Mouse (Mus musculus): ENCODE measurements at regions not wholly inside any gene's neighbourhood (a gene's known extent, or its start where the extent isn't known, plus 50 kb on each side); places are given as distances from the start of the nearest gene placed in this dataset.

- Histone ChIP-seq H3K4me2 (replicated peaks) (no peak overlapping the region), H3K9ac (no peak overlapping the region), H3K36me3 (no peaks in the 10 kb centered on the region), H3K4me3 (replicated peaks) (no peak overlapping the region), H3K9me3 (replicated peaks) (no peaks in the 10 kb centered on the region), H3K27ac (replicated peaks) (no peak overlapping the region), H3K27me3 (no peaks in the 10 kb centered on the region), H3K4me1 (no peaks in the 10 kb centered on the region)
- ATAC-seq (ENCODE audit: insufficient number of reproducible peaks, low FRiP score, low TSS enrichment, low read depth) = no peak
- WGBS = 82% methylated on average over 2 of the region's 2 CpGs
These were observed 84.9 kb downstream of the Tmem17 start for GRCm38 (mm10) chr11:22596805-22597149.

- no peak for ATAC-seq (ENCODE audit: insufficient number of reproducible peaks, low FRiP score, low TSS enrichment, low read depth)
- no peaks in the 10 kb centered on the region for H3K36me3 ChIP-seq
- no peak overlapping the region for H3K4me2 ChIP-seq (replicated peaks)
- no peaks in the 10 kb centered on the region for H3K27me3 ChIP-seq
- no peaks in the 10 kb centered on the region for H3K9me3 ChIP-seq (replicated peaks)
- 51% methylated on average over 7 of the region's 7 CpGs for WGBS
- H3K4me1 ChIP-seq = peaks cover 7% of the 10 kb centered on the region; the same call in 1 of the 2 replicates
- no peak overlapping the region for H3K4me3 ChIP-seq (replicated peaks)
- H3K9ac ChIP-seq = no peak overlapping the region
- H3K27ac ChIP-seq (replicated peaks) = no peak overlapping the region
These were observed 88.5 kb downstream of the Tmem17 start for GRCm38 (mm10) chr11:22600370-22600769.

DNA sequence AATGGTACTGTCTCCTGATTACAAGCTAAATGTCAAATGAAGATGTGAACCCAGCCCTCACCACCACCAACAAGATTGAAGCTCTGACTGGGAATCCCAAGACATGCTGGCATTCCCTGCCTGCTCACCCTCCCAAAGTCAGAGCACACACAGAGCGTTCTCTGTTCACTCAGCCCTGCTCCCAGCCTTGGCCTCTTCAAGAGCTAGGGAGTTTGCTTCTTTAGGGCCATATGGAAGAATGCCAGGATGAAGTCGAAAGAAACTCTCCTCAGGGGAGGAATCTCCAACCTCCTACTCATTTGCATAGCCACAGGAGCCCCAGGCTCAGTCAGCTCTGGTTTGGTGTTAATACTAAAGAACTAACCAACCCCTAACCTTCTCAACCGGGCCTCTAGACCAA is 90.1 kb downstream of the Tmem17 start:
- Histone ChIP-seq H3K9me3 (replicated peaks) (no peaks in the 10 kb centered on the region), H3K9ac (no peak overlapping the region), H3K4me3 (replicated peaks) (no peak overlapping the region), H3K4me2 (replicated peaks) (no peak overlapping the region), H3K27me3 (no peaks in the 10 kb centered on the region), H3K27ac (replicated peaks) (no peak overlapping the region; the same call in 1 of the 2 replicates), H3K36me3 (no peaks in the 10 kb centered on the region), H3K4me1 (peaks cover 7% of the 10 kb centered on the region; the same call in 1 of the 2 replicates)
- no peak; the same call in 1 of the 2 replicates for ATAC-seq (ENCODE audit: insufficient number of reproducible peaks, low FRiP score, low TSS enrichment, low read depth)
- WGBS = 14% methylated on average over 3 of the region's 3 CpGs

DNA sequence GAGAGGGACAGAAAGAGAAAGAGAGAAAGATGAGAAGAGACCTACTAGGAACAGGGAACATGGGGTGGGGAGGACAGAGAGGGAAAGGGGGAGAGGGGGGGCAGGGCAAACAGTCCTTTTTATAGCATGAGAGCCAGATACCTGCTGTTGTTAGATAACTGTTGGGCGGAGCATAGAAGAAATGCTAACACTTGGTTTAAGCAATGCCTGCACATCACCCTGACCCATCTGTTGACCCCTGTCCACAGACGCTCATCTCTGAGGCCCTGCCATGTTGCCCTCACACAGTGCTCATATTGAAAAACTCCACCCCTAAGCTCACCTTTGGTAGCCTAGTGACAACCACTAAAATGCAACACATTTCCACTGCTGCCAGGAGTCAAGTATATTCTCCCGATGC is 90.7 kb downstream of the Tmem17 start:
- no peak overlapping the region for H3K9ac ChIP-seq
- 77% methylated on average over 3 of the region's 3 CpGs for WGBS

DNA sequence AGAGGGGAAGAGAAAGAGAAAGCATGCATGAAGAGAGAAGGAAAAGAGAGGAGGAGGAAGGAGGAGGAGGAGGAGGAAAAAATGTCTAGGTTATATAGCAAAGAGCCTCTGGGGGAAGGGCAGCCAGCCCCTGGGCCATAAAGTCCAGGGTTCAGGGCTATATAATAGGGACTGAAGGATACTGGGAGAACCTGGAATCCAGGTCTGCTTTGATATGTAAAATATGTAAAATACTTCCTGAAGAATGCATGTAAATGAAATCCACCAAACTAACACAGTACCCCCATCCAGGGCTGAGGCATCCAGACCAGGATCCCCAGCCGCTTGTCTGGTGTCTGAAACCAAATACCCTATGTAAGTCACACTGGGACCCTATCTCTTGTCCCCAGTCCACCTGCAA is 91.5 kb downstream of the Tmem17 start:
- no peak for ATAC-seq (ENCODE audit: insufficient number of reproducible peaks, low FRiP score, low TSS enrichment, low read depth)

More for the DNA sequence above, 90.7 kb downstream of the Tmem17 start:
- H3K27me3 ChIP-seq = no peaks in the 10 kb centered on the region
- ATAC-seq (ENCODE audit: insufficient number of reproducible peaks, low FRiP score, low TSS enrichment, low read depth) = no peak
- no peaks in the 10 kb centered on the region for H3K36me3 ChIP-seq
- no peak overlapping the region for H3K4me2 ChIP-seq (replicated peaks)
- peaks cover 7% of the 10 kb centered on the region; the same call in 1 of the 2 replicates for H3K4me1 ChIP-seq
- H3K4me3 ChIP-seq (replicated peaks) = no peak overlapping the region
- no peak overlapping the region for H3K27ac ChIP-seq (replicated peaks)
- no peaks in the 10 kb centered on the region for H3K9me3 ChIP-seq (replicated peaks)

GRCm38 (mm10) chr11:22606380-22606779 is 94.5 kb downstream of the Tmem17 start:
- WGBS = 44% methylated on average over 4 of the region's 4 CpGs

More for the DNA sequence above, 91.5 kb downstream of the Tmem17 start:
- Histone ChIP-seq H3K4me1 (peaks cover 7% of the 10 kb centered on the region; the same call in 1 of the 2 replicates), H3K9me3 (replicated peaks) (no peaks in the 10 kb centered on the region), H3K27ac (replicated peaks) (no peak overlapping the region), H3K4me3 (replicated peaks) (no peak overlapping the region), H3K27me3 (no peaks in the 10 kb centered on the region), H3K4me2 (replicated peaks) (no peak overlapping the region), H3K36me3 (no peaks in the 10 kb centered on the region), H3K9ac (no peak overlapping the region)
- 81% methylated on average over 1 of the region's 1 CpGs for WGBS

DNA sequence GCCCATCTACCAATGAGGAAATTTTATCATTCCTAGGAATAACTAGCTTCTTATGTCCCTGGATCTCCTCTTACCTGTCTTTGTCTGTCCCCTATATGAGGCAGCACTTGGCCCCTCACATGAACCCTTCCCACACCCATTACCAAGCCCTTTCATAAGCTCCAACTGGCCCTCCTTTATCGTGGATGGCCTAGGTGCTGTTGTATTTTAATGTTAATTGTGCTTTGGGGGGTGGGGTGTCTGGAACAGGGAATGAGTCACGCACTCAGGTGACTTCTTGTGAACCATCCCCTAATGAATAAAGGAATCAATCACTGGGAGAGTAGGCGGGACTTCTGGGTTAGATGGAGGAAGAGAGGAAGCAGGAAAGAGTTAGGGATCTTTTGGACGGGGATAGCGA is 95.8 kb downstream of the Tmem17 start:
- no peak for ATAC-seq (ENCODE audit: insufficient number of reproducible peaks, low FRiP score, low TSS enrichment, low read depth)
- H3K27me3 ChIP-seq = no peaks in the 10 kb centered on the region
- H3K4me3 ChIP-seq (replicated peaks) = no peak overlapping the region
- no peak overlapping the region for H3K27ac ChIP-seq (replicated peaks)
- peaks cover 16% of the 10 kb centered on the region for H3K4me1 ChIP-seq
- H3K9me3 ChIP-seq (replicated peaks) = no peaks in the 10 kb centered on the region
- no peak overlapping the region for H3K9ac ChIP-seq
- H3K4me2 ChIP-seq (replicated peaks) = no peak overlapping the region
- H3K36me3 ChIP-seq = no peaks in the 10 kb centered on the region
- WGBS = 83% methylated on average over 5 of the region's 5 CpGs

More at GRCm38 (mm10) chr11:22606380-22606779, 94.5 kb downstream of the Tmem17 start:
- no peak for ATAC-seq (ENCODE audit: insufficient number of reproducible peaks, low FRiP score, low TSS enrichment, low read depth)
- H3K4me3 ChIP-seq (replicated peaks) = no peak overlapping the region
- no peaks in the 10 kb centered on the region for H3K27me3 ChIP-seq
- no peaks in the 10 kb centered on the region for H3K36me3 ChIP-seq
- H3K4me1 ChIP-seq = peaks cover 19% of the 10 kb centered on the region
- no peak overlapping the region for H3K27ac ChIP-seq (replicated peaks)
- no peak overlapping the region for H3K9ac ChIP-seq
- H3K9me3 ChIP-seq (replicated peaks) = no peaks in the 10 kb centered on the region
- no peak overlapping the region for H3K4me2 ChIP-seq (replicated peaks)

- no peaks in the 10 kb centered on the region for H3K36me3 ChIP-seq
- no peak for ATAC-seq (ENCODE audit: insufficient number of reproducible peaks, low FRiP score, low TSS enrichment, low read depth)
- H3K9ac ChIP-seq = no peak overlapping the region
- H3K27ac ChIP-seq (replicated peaks) = no peak overlapping the region
- H3K4me2 ChIP-seq (replicated peaks) = no peak overlapping the region
- no peaks in the 10 kb centered on the region for H3K9me3 ChIP-seq (replicated peaks)
- no peak overlapping the region for H3K4me3 ChIP-seq (replicated peaks)
- no peaks in the 10 kb centered on the region for H3K27me3 ChIP-seq
- peaks cover 16% of the 10 kb centered on the region for H3K4me1 ChIP-seq
These were observed 97.1 kb downstream of the Tmem17 start for GRCm38 (mm10) chr11:22608945-22609344.

- no peak for ATAC-seq (ENCODE audit: insufficient number of reproducible peaks, low FRiP score, low TSS enrichment, low read depth)
- WGBS = 9% methylated on average over 12 of the region's 12 CpGs
- H3K27me3 ChIP-seq = no peaks in the 10 kb centered on the region
- no peak overlapping the region for H3K9ac ChIP-seq
- no peak overlapping the region for H3K27ac ChIP-seq (replicated peaks)
- H3K4me2 ChIP-seq (replicated peaks) = no peak overlapping the region
- H3K36me3 ChIP-seq = no peaks in the 10 kb centered on the region
- H3K9me3 ChIP-seq (replicated peaks) = no peaks in the 10 kb centered on the region
- H3K4me1 ChIP-seq = peaks cover 16% of the 10 kb centered on the region
- H3K4me3 ChIP-seq (replicated peaks) = no peak overlapping the region
These were observed 98.7 kb downstream of the Tmem17 start for GRCm38 (mm10) chr11:22610433-22611101.

DNA sequence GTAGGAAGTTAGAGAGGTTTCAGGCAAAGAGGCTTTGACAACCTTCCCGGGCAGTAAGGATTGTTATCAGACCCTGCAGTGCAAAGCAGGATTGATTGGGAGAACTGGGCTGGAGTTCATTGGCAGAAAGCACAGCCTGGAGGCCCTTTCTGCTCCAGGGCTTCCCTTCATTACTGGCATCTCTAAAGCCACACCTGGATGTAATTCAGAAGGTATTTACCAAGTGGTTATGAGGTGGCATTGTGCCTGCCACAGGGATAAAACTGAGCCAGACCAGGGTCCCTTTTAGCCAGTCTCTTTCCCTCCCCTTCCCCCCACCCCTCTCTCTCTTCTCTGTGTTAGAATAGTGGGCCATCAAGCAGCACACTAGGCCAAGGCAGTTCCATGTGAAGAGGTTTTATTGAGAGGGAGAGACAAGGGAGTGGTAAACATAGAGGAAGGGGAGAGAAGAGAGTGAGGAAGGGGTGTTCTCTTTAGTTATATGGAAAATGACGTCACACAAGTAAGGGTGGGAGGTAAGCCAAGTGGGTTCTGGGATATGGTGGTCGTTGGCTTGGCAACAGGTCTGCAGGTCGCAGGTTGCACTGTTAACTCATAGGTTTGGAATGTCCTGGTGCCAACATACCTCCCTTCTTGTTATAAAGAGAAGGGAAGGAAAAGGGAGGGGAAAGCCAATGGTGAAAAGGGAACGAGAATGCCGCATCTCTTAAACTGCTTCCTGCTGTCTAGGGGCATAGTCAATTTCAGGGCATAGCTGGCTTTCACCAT is 99.4 kb downstream of the Tmem17 start:
- Histone ChIP-seq H3K27me3 (no peaks in the 10 kb centered on the region), H3K9me3 (replicated peaks) (no peaks in the 10 kb centered on the region), H3K4me3 (replicated peaks) (no peak overlapping the region), H3K36me3 (no peaks in the 10 kb centered on the region), H3K4me1 (peaks cover 16% of the 10 kb centered on the region), H3K4me2 (replicated peaks) (no peak overlapping the region), H3K27ac (replicated peaks) (no peak overlapping the region), H3K9ac (no peak overlapping the region)
- WGBS = 52% methylated on average over 6 of the region's 6 CpGs
- no peak for ATAC-seq (ENCODE audit: insufficient number of reproducible peaks, low FRiP score, low TSS enrichment, low read depth)

DNA sequence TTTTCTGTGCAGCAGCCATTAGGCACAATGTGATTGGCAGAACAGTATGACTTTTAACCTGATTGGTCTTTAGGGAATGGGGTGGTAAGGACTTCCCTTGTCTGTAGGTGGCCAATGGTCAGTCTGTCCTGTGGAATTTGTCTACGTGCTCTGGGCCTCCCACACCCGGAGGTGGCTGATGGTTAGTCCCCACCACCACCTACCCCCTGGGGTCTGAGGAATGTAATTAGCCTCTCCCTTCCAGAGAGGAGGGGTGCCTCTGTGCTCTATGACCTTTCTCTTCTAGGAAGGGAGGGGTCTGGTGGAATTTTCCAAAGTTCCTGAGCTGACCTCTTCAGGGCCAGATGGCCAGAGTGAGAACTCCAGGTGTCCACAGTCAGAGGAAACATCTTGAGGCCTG is 101.6 kb downstream of the Tmem17 start:
- Histone ChIP-seq H3K9me3 (replicated peaks) (no peaks in the 10 kb centered on the region), H3K4me2 (replicated peaks) (no peak overlapping the region), H3K4me3 (replicated peaks) (no peak overlapping the region), H3K9ac (no peak overlapping the region), H3K36me3 (no peaks in the 10 kb centered on the region), H3K27me3 (no peaks in the 10 kb centered on the region), H3K4me1 (peaks cover 21% of the 10 kb centered on the region), H3K27ac (replicated peaks) (no peak overlapping the region)
- ATAC-seq (ENCODE audit: insufficient number of reproducible peaks, low FRiP score, low TSS enrichment, low read depth) = no peak
- WGBS = 78% methylated on average over 2 of the region's 2 CpGs
